In the genomic region with DNA sequence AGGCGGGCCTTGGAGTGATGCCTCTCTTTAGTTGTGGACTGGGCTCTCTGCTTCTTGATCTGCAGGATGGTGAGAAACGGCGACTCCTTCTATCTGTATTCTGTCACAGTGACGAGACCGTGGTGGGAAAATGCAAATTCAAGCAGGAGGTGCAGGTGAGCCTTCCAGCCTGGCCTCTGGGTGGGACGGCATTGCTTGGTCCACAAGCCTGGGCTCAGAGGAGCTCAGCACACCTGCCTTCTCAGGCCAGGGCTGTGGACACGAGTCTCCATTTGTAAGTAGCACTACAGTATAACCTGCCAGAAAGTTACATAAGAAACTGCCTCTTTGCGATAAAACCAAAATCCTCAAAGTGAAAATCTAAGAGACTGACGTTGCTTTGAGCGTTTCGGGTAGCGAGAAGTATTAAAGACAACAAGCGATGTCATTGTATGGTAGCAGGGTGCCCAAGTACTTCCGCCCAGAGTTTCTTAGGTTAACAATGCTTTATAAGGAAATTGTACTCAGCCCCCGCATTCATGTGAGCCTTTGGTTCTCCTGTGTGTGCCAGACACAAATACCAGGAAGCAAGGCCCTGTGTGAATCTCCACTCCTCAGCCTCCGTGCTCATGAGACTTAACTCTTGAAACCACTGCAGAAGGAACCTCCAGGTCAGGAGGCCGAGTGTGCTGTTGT, we compare ENCODE assay signal across 24 mouse cellular contexts. TPM values are rescaled to one million over a fixed set of nuclear protein-coding genes. Genes with fewer than 3 reads are reported as not detected.
A peak's percentile ranks its signal among the peaks of the same experiment; 100 is the strongest.
DNase-seq lines count a peak whose midpoint lies in the region; ATAC-seq lines count a peak whose summit lies in the region.
"Had no signal": no experiment of that assay in that cellular context is flagged by ENCODE, and none has a peak within 500 bp of the region (broad histone marks: within the 10 kb centered on the region; RNA-seq: fewer than 3 reads in every experiment).

No protein-coding gene starts in this region.

- no peak for DNase-seq in intestine, embryonic 14.5 days (ENCODE audit: low spot score)
- no peak for DNase-seq in urinary bladder, postnatal 36 days (ENCODE audit: low spot score in 2 of 2)
- DNase-seq: cerebellum, adult 11 months; cerebellum, postnatal 36 days; heart, postnatal 10 days; lung, postnatal 4 days; right cerebral cortex, postnatal 4 days had no signal

- H3K4me3 ChIP-seq in intestine, embryonic 14.5 days (ENCODE audit: low read depth, low read length), result no peak overlapping the region
- no peak overlapping the region for H3K4me3 ChIP-seq in intestine, embryonic 15.5 days (replicated peaks)
- H3K4me3 ChIP-seq in megakaryocyte, embryonic 14.5 days (replicated peaks), result peak overlapping the region; percentile 69
- no peak overlapping the region for H3K4me3 ChIP-seq in brown adipose tissue, adult 24 weeks (ENCODE audit: insufficient read depth, low read depth, low read length)
- no peak overlapping the region for H3K4me3 ChIP-seq in stomach, embryonic 16.5 days (replicated peaks; ENCODE audit: low read length)
- H3K4me3 ChIP-seq: embryonic facial prominence, embryonic 10.5 days; erythroblast, embryonic 14.5 days; forebrain, embryonic 15.5 days; hindbrain, embryonic 15.5 days; limb, embryonic 10.5 days; midbrain, embryonic 12.5 days had no signal

- no peak overlapping the region for H3K4me2 ChIP-seq in intestine, embryonic 14.5 days (ENCODE audit: low read length)
- no peak overlapping the region for H3K4me2 ChIP-seq in intestine, embryonic 15.5 days (replicated peaks)
- no peak overlapping the region for H3K4me2 ChIP-seq in stomach, embryonic 16.5 days (ENCODE audit: low read depth, low read length)
- H3K4me2 ChIP-seq: forebrain, embryonic 15.5 days; hindbrain, embryonic 15.5 days; liver, embryonic 11.5 days; midbrain, embryonic 12.5 days had no signal

- no peak for ATAC-seq in intestine, embryonic 14.5 days (replicated peaks; ENCODE audit: low FRiP score, low TSS enrichment, low read depth)
- ATAC-seq in intestine, embryonic 15.5 days, result no peak
- ATAC-seq in megakaryocyte, adult 5-6 weeks (ENCODE audit: poor library complexity, severe bottlenecking), result no peak
- ATAC-seq in stomach, embryonic 16.5 days (ENCODE audit: insufficient read depth, low FRiP score), result no peak; the same call in 1 of the 2 replicates
- ATAC-seq: forebrain, embryonic 15.5 days had no signal

- no peak overlapping the region for H3K9ac ChIP-seq in intestine, embryonic 14.5 days (ENCODE audit: low read length)
- no peak overlapping the region for H3K9ac ChIP-seq in intestine, embryonic 15.5 days
- no peak overlapping the region; the same call in 1 of the 2 replicates for H3K9ac ChIP-seq in stomach, embryonic 16.5 days (ENCODE audit: low read length)
- H3K9ac ChIP-seq: forebrain, embryonic 15.5 days; hindbrain, embryonic 15.5 days; midbrain, embryonic 12.5 days had no signal

- H3K27me3 ChIP-seq in intestine, embryonic 14.5 days (replicated peaks; ENCODE audit: control insufficient read depth, insufficient read depth, low read length), result no peaks in the 10 kb centered on the region
- no peaks in the 10 kb centered on the region for H3K27me3 ChIP-seq in intestine, embryonic 15.5 days (replicated peaks)
- H3K27me3 ChIP-seq in megakaryocyte, embryonic 14.5 days (replicated peaks), result no peaks in the 10 kb centered on the region
- no peaks in the 10 kb centered on the region for H3K27me3 ChIP-seq in stomach, embryonic 16.5 days (ENCODE audit: control insufficient read depth, insufficient read depth, low read length)
- H3K27me3 ChIP-seq: forebrain, embryonic 15.5 days; hindbrain, embryonic 15.5 days; midbrain, embryonic 12.5 days had no signal

- H3K36me3 ChIP-seq in intestine, embryonic 14.5 days (ENCODE audit: control insufficient read depth, insufficient read depth, low read length), result peaks cover 19% of the 10 kb centered on the region
- H3K36me3 ChIP-seq in intestine, embryonic 15.5 days, result 0 out of 2 replicates have a peak, but pooled peaks cover 3% of the 10 kb centered on the region
- H3K36me3 ChIP-seq in megakaryocyte, embryonic 14.5 days (replicated peaks; ENCODE audit: low read length), result peaks cover 98% of the 10 kb centered on the region
- H3K36me3 ChIP-seq in stomach, embryonic 16.5 days (ENCODE audit: control insufficient read depth, insufficient read depth, low read length), result peaks cover 12% of the 10 kb centered on the region; the same call in 1 of the 2 replicates

- H3K27ac ChIP-seq in intestine, embryonic 14.5 days (ENCODE audit: low read depth), result peak overlapping the region; percentile 45; the same call in 1 of the 2 replicates
- H3K27ac ChIP-seq in intestine, embryonic 15.5 days, result no peak overlapping the region
- 0 out of 2 replicates have a peak overlapping the region, but pooled peaks have one; percentile 5 for H3K27ac ChIP-seq in brown adipose tissue, adult 24 weeks (replicated peaks; ENCODE audit: low read depth, low read length)
- H3K27ac ChIP-seq in stomach, embryonic 16.5 days (ENCODE audit: low read length), result peak overlapping the region; percentile 57; the same call in 1 of the 2 replicates
- H3K27ac ChIP-seq: embryonic facial prominence, embryonic 10.5 days; forebrain, embryonic 15.5 days; hindbrain, embryonic 15.5 days; limb, embryonic 10.5 days; midbrain, embryonic 12.5 days had no signal

- no peaks in the 10 kb centered on the region for H3K9me3 ChIP-seq in intestine, embryonic 14.5 days (ENCODE audit: control insufficient read depth, low read length)
- no peaks in the 10 kb centered on the region for H3K9me3 ChIP-seq in intestine, embryonic 15.5 days
- H3K9me3 ChIP-seq in megakaryocyte, embryonic 14.5 days, result peaks cover 8% of the 10 kb centered on the region
- H3K9me3 ChIP-seq in stomach, embryonic 16.5 days (replicated peaks; ENCODE audit: control insufficient read depth, low read length), result no peaks in the 10 kb centered on the region
- H3K9me3 ChIP-seq: forebrain, embryonic 15.5 days; hindbrain, embryonic 15.5 days; limb, embryonic 10.5 days; midbrain, embryonic 12.5 days had no signal

- no peaks in the 10 kb centered on the region for H3K4me1 ChIP-seq in intestine, embryonic 14.5 days (replicated peaks; ENCODE audit: control insufficient read depth, insufficient read depth, low read length)
- H3K4me1 ChIP-seq in intestine, embryonic 15.5 days (replicated peaks), result no peaks in the 10 kb centered on the region
- H3K4me1 ChIP-seq in megakaryocyte, embryonic 14.5 days, result peaks cover 90% of the 10 kb centered on the region
- H3K4me1 ChIP-seq in brown adipose tissue, adult 24 weeks (ENCODE audit: control insufficient read depth, insufficient read depth, insufficient read length, low read length), result peaks cover 21% of the 10 kb centered on the region
- peaks cover 8% of the 10 kb centered on the region; the same call in 1 of the 2 replicates for H3K4me1 ChIP-seq in stomach, embryonic 16.5 days (ENCODE audit: control insufficient read depth, insufficient read depth, low read length)
- H3K4me1 ChIP-seq: limb, embryonic 10.5 days had no signal

- WGBS in intestine, embryonic 14.5 days, result 73% methylated on average over 17 of the region's 17 CpGs
- 76% methylated on average over 17 of the region's 17 CpGs for WGBS in intestine, embryonic 15.5 days
- WGBS in stomach, embryonic 16.5 days, result 73% methylated on average over 17 of the region's 17 CpGs

RNA-seq across cellular contexts. Expression of gene 1700029H14Rik, which starts 54.7 kb away (rescaled TPM):
- not detected in 2 replicates for polyA plus RNA-seq in intestine, embryonic 14.5 days (2014; fragmentation: Nextera tagmentation; extraction: Ambion mirVana)
- polyA plus RNA-seq in intestine, embryonic 15.5 days (2015; fragmentation: Nextera tagmentation; extraction: Ambion mirVana), result not detected in 2 replicates
- polyA plus RNA-seq in megakaryocyte, embryonic 14.5 days (2012; ENCODE audit: insufficient read depth, low replicate concordance), result 20.4 and 26.5 TPM in 2 replicates
- total RNA-seq in megakaryocyte, adult 5-6 weeks (2015), result not detected in 2 replicates
- total RNA-seq in megakaryocyte, adult 5-6 weeks (2017), result not detected in 2 replicates
- not detected in 2 replicates for polyA plus RNA-seq in brown adipose tissue, adult 24 weeks (2012; ENCODE audit: insufficient read depth, insufficient read length, missing spikeins)
- polyA plus RNA-seq in stomach, embryonic 16.5 days (2015; fragmentation: Nextera tagmentation; extraction: Ambion mirVana), result not detected in 2 replicates
- total RNA-seq: gastrocnemius, adult 18-20 months; heart, adult 8-10 months; heart, postnatal 10 days; MEL had no signal
- polyA plus RNA-seq: embryonic facial prominence, embryonic 10.5 days; erythroblast, embryonic 14.5 days; forebrain, embryonic 15.5 days; hindbrain, embryonic 15.5 days; kidney, embryonic 16.5 days; limb, embryonic 10.5 days; liver, embryonic 11.5 days; midbrain, embryonic 12.5 days; neural tube, embryonic 14.5 days had no signal

Comparison
In these comparisons a context has a peak if more than half of its experiments do, and no peak if none do; other contexts are left out.
1. RNA of gene 1700029H14Rik, which starts 54.7 kb away (polyA plus RNA-seq): 20.4 to 26.5 TPM in megakaryocyte, embryonic 14.5 days; not detected in stomach, embryonic 16.5 days, not detected in intestine, embryonic 15.5 days, not detected in intestine, embryonic 14.5 days and not detected in brown adipose tissue, adult 24 weeks; every median in the first group is over 10 times any median in the second.